Mouse (Mus musculus): Measurements from ENCODE around the gene Arhgap28.

- TF ChIP-seq POLR2A (IDR thresholded peaks at IDR 0.05; ENCODE audit: control insufficient read depth, low read depth, low read length) (no peak), CTCF (IDR thresholded peaks at IDR 0.05; ENCODE audit: control insufficient read depth, insufficient read depth, insufficient replicate concordance, low read depth, low read length) (no peak)
Observed at GRCm38 (mm10) chr17:68002608-68003595, 1.0 kb downstream of the Arhgap28 start.
